Mouse (Mus musculus) embryo, embryonic 11 days (tissue): ENCODE measurements around the gene Cul7.

Experiments
- DNase-seq: peaks from one replicate; pipeline ENCODE4 v3.0.0-alpha.2; 2015

The Cul7 gene

GRCm38 (mm10) chr17:46628791-46629684 lies 21.1 kb upstream of the Cul7 start, which contains the start of gene Ptk7:
Gene Ptk7 (minus strand): TSS chr17:46629504.
- peak; percentile 95 for DNase-seq

GRCm38 (mm10) chr17:46629685-46630441 lies 20.3 kb upstream of the Cul7 start:
- DNase-seq = peak; percentile 80

DNA sequence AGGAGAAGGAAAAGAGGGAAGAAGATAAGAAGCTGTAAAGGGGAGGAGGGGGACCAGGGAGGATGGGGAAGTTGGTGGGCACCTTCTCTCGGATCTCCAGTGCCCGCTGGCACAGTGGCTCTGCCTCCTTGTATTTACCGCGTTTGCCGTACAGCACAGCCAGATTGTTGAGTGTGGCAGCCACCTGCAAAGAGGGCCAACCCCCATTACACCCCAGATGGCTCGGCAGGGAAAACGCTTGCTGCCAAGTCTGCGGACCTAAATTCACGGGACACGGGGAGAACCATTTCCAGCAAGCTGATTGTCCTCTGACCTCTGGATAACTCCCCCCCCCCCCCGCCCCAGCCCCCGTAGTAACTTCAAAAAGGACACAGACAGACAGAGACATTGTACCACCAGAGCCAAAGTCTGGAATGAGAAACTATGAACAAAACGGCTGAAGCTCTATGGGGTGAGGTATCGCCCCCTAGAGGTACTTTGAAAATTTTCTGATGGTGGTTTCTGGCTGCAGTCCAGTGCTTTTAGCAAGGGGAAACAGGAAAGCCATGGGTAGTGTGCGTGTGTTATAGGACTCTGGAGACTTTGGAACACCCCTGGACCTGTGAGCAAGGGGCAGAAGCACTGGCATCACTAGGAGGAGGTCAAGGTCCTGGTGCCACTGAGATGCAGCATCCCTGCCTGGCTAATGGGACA lies 13.2 kb upstream of the Cul7 start:
- DNase-seq = peak; percentile 78

GRCm38 (mm10) chr17:46639929-46640328 lies 10.2 kb upstream of the Cul7 start:
- DNase-seq = no peak

DNA sequence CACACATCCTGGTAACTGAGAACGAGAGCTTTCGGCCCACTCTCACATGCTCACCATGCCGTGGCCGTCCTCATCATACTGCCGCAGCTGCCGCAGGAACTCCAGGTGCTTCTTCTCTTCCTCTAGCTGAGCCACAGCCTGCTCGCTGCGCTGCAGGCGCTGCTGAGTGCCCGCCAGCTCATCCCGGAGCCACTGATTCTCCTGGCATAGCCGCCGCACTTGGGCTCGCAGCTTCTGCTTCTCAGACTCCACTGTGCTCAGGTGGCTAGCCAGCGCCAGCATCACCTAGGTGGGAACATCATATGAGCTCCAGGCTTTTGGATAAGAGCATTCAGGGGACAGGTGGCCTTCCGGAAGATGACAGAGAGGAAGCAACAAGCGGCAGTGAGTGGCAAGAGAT lies 8.1 kb upstream of the Cul7 start:
- DNase-seq = no peak

GRCm38 (mm10) chr17:46644152-46644805 lies 5.9 kb upstream of the Cul7 start:
- no peak for DNase-seq

DNA sequence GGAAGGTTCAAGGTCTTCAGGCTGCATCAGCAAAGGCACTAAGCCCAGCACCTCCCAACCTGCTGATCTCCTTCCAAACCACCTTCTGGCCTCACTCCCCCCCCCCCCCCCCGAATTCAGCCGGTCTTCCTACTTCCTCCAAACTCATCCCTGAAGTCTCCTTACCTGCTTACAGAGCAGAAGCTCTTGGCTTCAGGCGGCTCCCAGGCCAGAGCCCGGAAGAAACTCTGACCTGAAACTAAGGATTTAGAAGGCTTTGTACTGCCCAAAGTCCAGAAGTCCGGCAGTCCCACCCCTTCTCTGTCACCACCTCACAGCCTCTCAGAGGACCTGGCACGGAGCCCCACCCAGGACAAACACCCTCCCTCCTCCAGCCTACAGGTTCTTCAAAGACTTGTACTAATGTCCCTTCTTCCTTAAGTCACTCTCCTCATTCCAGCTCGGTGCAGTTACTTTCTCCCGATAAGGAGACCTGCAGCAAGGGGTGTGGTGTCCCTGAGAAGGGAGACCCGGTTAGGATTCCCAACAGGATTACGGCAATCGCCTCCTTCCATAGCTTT lies 5.1 kb upstream of the Cul7 start:
- DNase-seq = peak; percentile 7

DNA sequence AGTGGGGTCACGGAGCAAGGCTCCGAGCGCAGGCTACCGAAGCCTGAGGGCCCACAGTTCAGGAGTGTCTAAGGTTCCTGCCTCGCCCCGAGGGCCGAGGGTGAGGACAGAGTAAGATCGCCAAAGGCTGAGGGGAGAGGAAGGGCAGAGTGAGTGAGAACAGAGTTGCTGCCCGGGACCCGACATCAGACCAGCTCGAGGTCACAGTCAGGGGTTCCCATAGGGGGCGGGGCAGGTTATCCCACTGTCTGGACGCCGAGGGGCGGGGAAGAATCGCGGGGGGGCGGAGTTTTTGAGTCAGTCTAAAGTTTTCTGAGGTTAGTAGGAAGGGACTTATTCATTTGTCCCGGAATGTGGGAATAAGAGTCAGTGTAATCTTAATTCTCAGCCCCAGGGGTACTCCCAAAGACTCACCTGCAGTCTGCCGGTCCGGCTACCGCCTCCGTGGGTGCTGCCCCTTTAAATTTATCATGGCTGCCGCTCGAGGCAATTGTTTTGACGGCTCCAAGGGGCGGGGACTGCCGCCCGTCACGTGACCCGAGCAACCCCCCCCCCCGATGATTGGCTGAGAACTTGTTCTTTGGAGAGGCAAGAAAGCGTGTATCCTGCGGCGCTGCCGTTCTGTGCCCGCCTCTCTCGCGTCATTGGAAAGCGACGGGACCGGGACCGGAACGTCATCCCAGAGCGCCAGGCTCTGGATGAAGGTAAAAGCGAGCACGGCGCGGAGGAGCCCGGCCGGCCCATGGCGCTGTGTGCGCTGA lies 4.4 kb upstream of the Cul7 start, which contains the start of the genes Klc4 and Mrpl2:
Gene Klc4 (minus strand): TSS at position 462 of the 761 bp plus-strand sequence.
Gene Mrpl2 (plus strand): TSS at position 669 of the 761 bp plus-strand sequence.
- peak; percentile 97 for DNase-seq

GRCm38 (mm10) chr17:46646322-46646662 lies 3.8 kb upstream of the Cul7 start:
- no peak for DNase-seq

DNA sequence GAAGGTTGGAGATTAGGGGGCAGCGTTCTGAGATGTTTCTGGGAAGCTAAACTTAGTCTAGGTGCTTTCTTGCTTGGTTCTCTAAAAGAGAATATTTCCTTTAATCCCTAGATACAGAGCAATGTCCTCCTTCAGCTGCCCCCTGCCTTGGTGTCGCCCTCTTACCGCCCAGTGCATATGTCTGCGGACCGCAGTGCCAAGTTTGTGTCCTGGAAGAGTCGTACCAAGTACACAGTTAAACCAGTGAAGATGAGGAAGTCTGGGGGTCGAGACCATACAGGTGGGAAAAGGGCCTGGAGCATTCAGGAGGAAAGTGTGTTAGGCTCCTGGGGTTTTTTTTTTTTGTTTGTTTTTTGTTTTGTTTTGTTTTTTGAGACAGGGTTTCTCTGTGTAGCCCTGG lies 2.9 kb upstream of the Cul7 start:
- no peak for DNase-seq

DNA sequence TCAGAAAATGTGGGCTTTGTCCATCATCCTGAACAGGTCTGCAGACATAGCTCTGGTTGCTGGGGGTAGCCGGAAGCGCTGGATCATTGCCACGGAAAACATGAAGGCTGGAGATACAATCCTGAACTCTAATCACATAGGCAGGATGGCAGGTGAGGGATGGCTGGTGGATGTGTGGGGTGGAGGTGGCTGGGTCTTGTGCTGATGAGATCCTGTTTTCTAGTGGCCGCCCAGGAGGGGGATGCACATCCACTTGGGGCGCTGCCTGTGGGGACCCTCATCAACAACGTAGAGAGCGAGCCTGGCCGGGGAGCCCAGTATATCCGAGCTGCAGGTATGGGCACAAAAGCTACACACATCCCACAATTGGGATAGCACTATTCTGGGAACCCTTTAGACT lies 1.7 kb upstream of the Cul7 start:
- DNase-seq = no peak

DNA sequence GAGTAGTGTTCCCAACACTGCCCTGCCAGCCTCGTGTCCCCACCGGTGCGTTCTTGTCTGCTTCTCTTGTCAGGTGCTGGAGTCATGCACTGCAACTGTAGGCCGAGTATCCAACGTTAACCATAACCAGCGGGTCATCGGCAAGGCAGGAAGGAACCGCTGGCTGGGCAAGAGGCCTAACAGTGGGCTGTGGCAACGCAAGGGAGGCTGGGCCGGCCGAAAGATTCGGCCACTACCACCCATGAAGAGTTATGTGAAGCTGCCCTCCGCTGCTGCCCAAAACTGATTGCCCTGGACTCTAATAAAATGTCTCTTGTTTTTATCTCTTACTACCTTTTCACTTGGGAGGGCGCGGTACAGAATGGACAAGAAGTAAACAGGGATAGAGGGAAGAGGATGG lies 326 bp upstream of the Cul7 start:
- DNase-seq = no peak

DNA sequence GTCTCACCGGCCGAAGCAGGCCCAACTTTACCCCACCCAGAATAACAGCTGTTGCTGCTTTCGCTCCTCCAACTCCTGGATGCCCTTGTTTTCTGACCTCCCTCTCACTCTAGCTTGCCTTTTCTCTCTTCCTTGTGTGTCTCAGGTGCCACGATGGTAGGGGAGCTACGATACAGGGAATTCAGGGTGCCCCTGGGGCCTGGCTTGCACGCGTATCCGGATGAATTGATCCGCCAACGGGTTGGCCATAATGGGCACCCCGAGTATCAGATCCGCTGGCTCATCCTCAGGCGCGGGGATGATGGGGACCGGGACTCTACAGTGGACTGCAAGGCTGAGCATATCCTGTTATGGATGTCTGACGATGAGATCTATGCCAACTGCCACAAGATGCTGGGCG lies 1.2 kb downstream of the Cul7 start:
- DNase-seq = no peak

- no peak for DNase-seq
These were observed 1.8 kb downstream of the Cul7 start for GRCm38 (mm10) chr17:46651755-46652547.

GRCm38 (mm10) chr17:46656054-46656453 lies 5.9 kb downstream of the Cul7 start:
- no peak for DNase-seq

GRCm38 (mm10) chr17:46661351-46661750 lies 11.2 kb downstream of the Cul7 start:
- DNase-seq = no peak

GRCm38 (mm10) chr17:46661981-46662380 lies 11.8 kb downstream of the Cul7 start:
- no peak for DNase-seq

DNA sequence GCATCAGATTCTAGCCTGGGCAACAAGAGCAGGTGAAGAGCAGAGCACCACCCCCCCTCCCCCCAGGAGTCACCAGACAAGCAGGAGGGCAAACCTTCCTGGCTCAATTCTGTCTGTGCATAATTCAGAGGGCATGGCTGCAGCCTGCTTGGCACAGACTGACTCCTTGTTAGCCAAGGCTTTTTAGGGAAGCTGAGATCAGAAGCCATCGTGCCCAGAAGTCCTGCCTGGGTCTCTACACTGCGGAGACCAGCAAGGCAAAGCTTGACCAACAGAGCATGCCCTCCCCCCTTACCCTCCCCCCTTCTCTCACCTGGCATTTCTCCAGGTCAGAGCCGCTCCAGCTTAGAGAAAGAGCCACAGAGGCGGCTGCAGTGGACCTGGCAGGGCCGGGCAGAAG lies 12.6 kb downstream of the Cul7 start:
- no peak for DNase-seq

DNA sequence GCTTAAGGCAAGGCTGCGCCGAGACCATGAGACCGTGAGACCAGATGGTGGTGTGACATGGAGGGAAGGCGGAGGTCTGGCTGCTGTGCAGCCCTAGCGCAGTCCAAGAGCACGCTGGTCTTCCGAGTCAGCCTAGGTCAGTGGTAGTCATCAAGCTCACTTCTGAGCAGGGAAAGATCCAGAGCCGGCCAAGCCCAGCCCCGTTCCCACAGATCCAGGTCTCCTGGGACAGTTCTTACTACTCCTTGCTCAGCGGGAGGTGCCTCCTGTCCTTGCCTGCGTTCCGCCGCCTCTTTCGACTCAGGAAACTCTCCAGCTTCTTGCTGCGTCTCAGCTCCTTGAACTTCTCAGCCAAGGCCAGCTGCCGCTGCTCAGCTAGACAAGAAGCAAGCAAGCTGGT lies 17.6 kb downstream of the Cul7 start:
- DNase-seq = no peak

DNA sequence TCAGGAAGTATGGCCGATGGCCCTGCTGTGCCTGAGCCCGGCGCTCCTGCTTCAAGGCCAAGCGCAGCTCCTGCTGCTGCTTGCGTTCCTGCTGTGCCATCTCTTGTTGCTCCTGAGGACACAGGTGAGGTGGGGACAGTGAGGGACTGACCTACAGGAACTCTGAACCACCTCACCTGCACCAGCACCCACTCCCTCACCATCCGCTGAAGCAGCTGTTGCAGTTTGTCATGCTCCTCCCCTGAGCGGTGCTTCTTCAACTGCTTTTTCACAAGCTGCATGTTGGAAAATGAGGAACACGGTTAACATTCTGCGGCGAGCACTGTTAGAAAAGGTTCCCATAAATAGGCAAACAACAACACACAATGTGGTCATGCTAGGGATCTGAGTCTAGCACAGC lies 19.8 kb downstream of the Cul7 start:
- no peak for DNase-seq
